Mouse (Mus musculus) heart, adult 2 months (tissue): Measurements from ENCODE around the gene Tomm6. TPM values are rescaled to one million over a fixed set of nuclear protein-coding genes. Genes with fewer than 3 reads are reported as not detected.

ENCODE experiments used
- DNase-seq, 2 experiments: peaks; one replicate each; pipeline ENCODE4 v3.0.0; 2021
- H3K27ac ChIP-seq: fragments of 200-600 bp; 2 replicates; pipeline ENCODE4 v1.8.1; 2022
- H3K27me3 ChIP-seq: fragments of 200-500 bp; 2 replicates; pipeline ENCODE4 v1.6.1; 2012; ENCODE audit warnings: mild to moderate bottlenecking, low read length, inconsistent platforms, mixed read lengths; ENCODE audit not compliant: control insufficient read depth, insufficient read depth
- H3K36me3 ChIP-seq: fragments of 200-500 bp; 2 replicates; pipeline ENCODE4 v1.6.1; 2012; ENCODE audit warnings: low read length, inconsistent platforms; ENCODE audit not compliant: control insufficient read depth, insufficient read depth
- H3K4me1 ChIP-seq: fragments of 200-500 bp; 2 replicates; pipeline ENCODE4 v1.6.1; 2011; ENCODE audit warnings: low read length; ENCODE audit not compliant: control insufficient read depth, insufficient read depth
- H3K4me3 ChIP-seq: fragments of 200-600 bp; 2 replicates; pipeline ENCODE4 v1.8.1; 2022
- H3K79me2 ChIP-seq: fragments of 200-500 bp; replicated peaks from 2 replicates; pipeline ENCODE4 v1.6.1; 2012; ENCODE audit warnings: mild to moderate bottlenecking, inconsistent platforms, low read length, moderate library complexity, mixed read lengths; ENCODE audit not compliant: control insufficient read depth, insufficient read depth
- H3K9ac ChIP-seq: fragments of 200-500 bp; 2 replicates; pipeline ENCODE4 v1.6.1; 2012; ENCODE audit warnings: low read depth, mild to moderate bottlenecking, control low read depth, inconsistent platforms, low read length, mixed read lengths
- CTCF ChIP-seq: fragments of 200-600 bp; IDR thresholded peaks from 2 replicates; pipeline ENCODE4 v1.8.1; 2022; ENCODE audit warnings: antibody characterized with exemption, mild to moderate bottlenecking, moderate library complexity
- EP300 ChIP-seq: fragments of 200-500 bp; IDR thresholded peaks from 2 replicates; pipeline ENCODE4 v1.6.1; 2011; ENCODE audit warnings: low read depth, low read length, control low read depth; ENCODE audit not compliant: insufficient read depth
- POLR2A ChIP-seq: fragments of 200-500 bp; IDR thresholded peaks from 2 replicates; pipeline ENCODE4 v1.6.1; 2011; ENCODE audit warnings: mild to moderate bottlenecking, low read depth, low read length, control low read depth; ENCODE audit not compliant: insufficient read depth
- WGBS: fragments of 180-500 bp; shearing (Covaris S2); methylation state at CpG from one replicate; pipeline ENCODE4 v1.1.7; 2018; 5-methylcytosine and 5-hydroxymethylcytosine counted together
- intact Hi-C: fragments of 180-260 bp; cut with DNase I; formaldehyde crosslinking; loops from one replicate; pipeline ENCODE4 v1.15.1; 2025
- long read RNA-seq: library from polyadenylated mRNA; stranded (forward); transcript quantifications from one replicate; pipeline ENCODE4 v2.0.0, GENCODE M21; 2021
- polyA plus RNA-seq: library from polyadenylated mRNA; depleted of rRNA; stranded (reverse); fragments of >200 nt; gene quantifications from 2 replicates; pipeline ENCODE4 v1.2.3, GENCODE M21; 2012; rRNA removed
- total RNA-seq, 2 experiments: library from RNA; stranded (reverse); gene quantifications; 2 replicates each; pipeline ENCODE4 v1.2.3; 2021

Gene Tomm6
- total RNA-seq, result 100 to 1,000 TPM; 113 to 125 TPM
- 53.9 and 68.1 TPM in 2 replicates for polyA plus RNA-seq
- long read RNA-seq, transcript Tomm6-201 (3 exons, 594 nt), result minor isoform, 9 of 105 reads
- long read RNA-seq, transcript Tomm6-202 (3 exons, 749 nt), result major isoform, 91 of 105 reads
- long read RNA-seq, partial matches to known transcripts, result 0 of 105 reads
- long read RNA-seq, other reads (novel, unspliced or antisense), result 2 of 105 reads

- H3K36me3 ChIP-seq, result no peaks in the 10 kb centered on the region
- TF ChIP-seq EP300, result no peak
- TF ChIP-seq POLR2A, result no peak
- no peak for TF ChIP-seq CTCF
- peak within 1 kb of the TSS; percentile 74 for H3K9ac ChIP-seq
- H3K27ac ChIP-seq, result peak within 1 kb of the TSS; percentile 92
- DNase-seq, result no peak
- H3K4me3 ChIP-seq, result peak within 1 kb of the TSS; percentile 88
- 2% methylated on average over 9 of the region's 9 CpGs for WGBS
- H3K27me3 ChIP-seq, result no peaks in the 10 kb centered on the region
- intact Hi-C loops, result loop anchor here (1.0 kb wide), 1 partner anchor 59 kb away; no protein-coding TSS in a partner anchor
- no peaks in the 10 kb centered on the region for H3K4me1 ChIP-seq
- H3K79me2 ChIP-seq, result no peaks in the 10 kb centered on the region
Observed at GRCm38 (mm10) chr17:47688344-47688607, at the start of gene Tomm6. TSS of gene Tomm6 (minus strand) at chr17:47688386.

GRCm38 (mm10) chr17:47737271-47738065 lies 49.3 kb upstream of the Tomm6 start:
- intact Hi-C loops, result loop anchor here (2.0 kb wide), 1 partner anchor 43 kb away; the partner anchor contains the start of genes Gm21981 and Prickle4
- Histone ChIP-seq H3K9ac (peak overlapping the region; percentile 98), H3K36me3 (no peaks in the 10 kb centered on the region), H3K4me1 (peaks cover 10% of the 10 kb centered on the region), H3K27ac (peak overlapping the region; percentile 99), H3K79me2 (peaks cover 1% of the 10 kb centered on the region; the same call in 1 of the 2 replicates), H3K27me3 (no peaks in the 10 kb centered on the region), H3K4me3 (peak overlapping the region; percentile 90)
- peak; percentile 94 to 95 for DNase-seq
- WGBS, result 3% methylated on average over 48 of the region's 60 CpGs
- peak; percentile 61; the same call in 1 of the 2 replicates for TF ChIP-seq POLR2A
- 0 out of 2 replicates have a peak, but pooled peaks have one; percentile 25 for TF ChIP-seq EP300
- no peak for TF ChIP-seq CTCF

- no peaks in the 10 kb centered on the region for H3K27me3 ChIP-seq
- peaks cover 10% of the 10 kb centered on the region for H3K4me1 ChIP-seq
- H3K27ac ChIP-seq, result peak within 1 kb of the TSS; percentile 99
- H3K9ac ChIP-seq, result peak within 1 kb of the TSS; percentile 98
- peak; percentile 97 to 99 for DNase-seq
- under 1% methylated on average over 47 of the region's 47 CpGs for WGBS
- TF ChIP-seq POLR2A (peak; percentile 40; the same call in 1 of the 2 replicates), EP300 (peak; percentile 54; the same call in 1 of the 2 replicates), CTCF (no peak; the same call in 1 of the 2 replicates)
- intact Hi-C loops, result loop anchor here (2.0 kb wide), 1 partner anchor 42 kb away; the partner anchor contains the start of genes Gm21981 and Prickle4
- H3K79me2 ChIP-seq, result peaks cover 1% of the 10 kb centered on the region; the same call in 1 of the 2 replicates
- peak within 1 kb of the TSS; percentile 90 for H3K4me3 ChIP-seq
- H3K36me3 ChIP-seq, result no peaks in the 10 kb centered on the region
Observed at GRCm38 (mm10) chr17:47736856-47737255, 48.7 kb upstream of the Tomm6 start, which contains the start of gene Tfeb. TSS of gene Tfeb (plus strand) at chr17:47737030.

- intact Hi-C loops, result loop anchor here (2.0 kb wide), 1 partner anchor 41 kb away; the partner anchor contains the start of genes Gm21981 and Prickle4
- peaks cover 5% of the 10 kb centered on the region for H3K4me1 ChIP-seq
- no peak for TF ChIP-seq EP300
- no peak for TF ChIP-seq CTCF
- no peak for TF ChIP-seq POLR2A
- no peaks in the 10 kb centered on the region for H3K27me3 ChIP-seq
- H3K4me3 ChIP-seq, result no peak overlapping the region
- no peak overlapping the region for H3K27ac ChIP-seq
- DNase-seq, result no peak
- peaks cover 1% of the 10 kb centered on the region; the same call in 1 of the 2 replicates for H3K79me2 ChIP-seq
- H3K9ac ChIP-seq, result no peak overlapping the region
- H3K36me3 ChIP-seq, result no peaks in the 10 kb centered on the region
- 75% methylated on average over 14 of the region's 14 CpGs for whole genome bisulfite sequencing
Observed at GRCm38 (mm10) chr17:47735553-47736100, 47.4 kb upstream of the Tomm6 start.

GRCm38 (mm10) chr17:47730633-47731575 lies 42.7 kb upstream of the Tomm6 start:
- TF ChIP-seq CTCF (0 out of 2 replicates have a peak, but pooled peaks have one; percentile 7), EP300 (no peak)
- WGBS, result 53% methylated on average over 24 of the region's 24 CpGs
- H3K27ac ChIP-seq, result no peak overlapping the region
- intact Hi-C loops, result no loop called here
- H3K4me1 ChIP-seq, result no peaks in the 10 kb centered on the region
- no peak overlapping the region for H3K4me3 ChIP-seq
- no peaks in the 10 kb centered on the region for H3K36me3 ChIP-seq
- no peak for DNase-seq
- H3K79me2 ChIP-seq, result no peaks in the 10 kb centered on the region
- H3K27me3 ChIP-seq, result no peaks in the 10 kb centered on the region
- no peak overlapping the region for H3K9ac ChIP-seq
